Mouse (Mus musculus) G1E (cell line): ENCODE measurements around the gene Hes3. TPM values are rescaled to one million over a fixed set of nuclear protein-coding genes. Genes with fewer than 3 reads are reported as not detected.

Experiments used
- ATAC-seq: 2 replicates; pipeline ENCODE4 v1.8.0; 2016; ENCODE audit warnings: mild to moderate bottlenecking; ENCODE audit not compliant: insufficient number of reproducible peaks, poor library complexity, low FRiP score, severe bottlenecking; ENCODE audit errors: extremely low read depth
- DNase-seq: peaks from one replicate; pipeline ENCODE4 v3.0.0; 2012; ENCODE audit warnings: low spot score
- H3K27me3 ChIP-seq: 2 replicates; pipeline ENCODE4 v1.6.1; 2012; ENCODE audit warnings: mild to moderate bottlenecking, low read length, inconsistent platforms; ENCODE audit not compliant: insufficient read depth
- H3K36me3 ChIP-seq: replicated peaks from 2 replicates; pipeline ENCODE3; 2012; ENCODE audit warnings: mild to moderate bottlenecking, inconsistent platforms
- H3K4me1 ChIP-seq: 2 replicates; pipeline ENCODE4 v1.6.1; 2012; ENCODE audit warnings: low read depth, low read length, inconsistent platforms, mixed read lengths; ENCODE audit not compliant: insufficient read depth
- H3K4me3 ChIP-seq: 2 replicates; pipeline ENCODE4 v1.5.1; 2012; ENCODE audit warnings: low read depth, mild to moderate bottlenecking, inconsistent platforms, low read length, moderate library complexity, mixed read lengths
- H3K9me3 ChIP-seq: replicated peaks from 2 replicates; pipeline ENCODE4 v1.6.1; 2012; ENCODE audit warnings: inconsistent platforms
- CTCF ChIP-seq: IDR thresholded peaks from 2 replicates; pipeline ENCODE4 v1.5.1; 2012; ENCODE audit warnings: low read depth, low read length, inconsistent platforms, mixed read lengths
- GATA1 ChIP-seq: IDR thresholded peaks from 2 replicates; pipeline ENCODE4 v1.6.1; 2012; ENCODE audit warnings: borderline replicate concordance, low read length, inconsistent platforms, mixed read lengths
- GATA2 ChIP-seq: IDR thresholded peaks from 2 replicates; pipeline ENCODE4 v1.6.1; 2012; ENCODE audit warnings: low read depth, low read length, inconsistent platforms, borderline replicate concordance
- POLR2AphosphoS5 ChIP-seq: IDR thresholded peaks from 2 replicates; pipeline ENCODE4 v1.6.1; 2012; ENCODE audit warnings: low read depth, low read length, inconsistent platforms; ENCODE audit not compliant: insufficient replicate concordance
- TAL1 ChIP-seq: conservative IDR thresholded peaks from 2 replicates; pipeline ENCODE4 v1.6.1; 2012; ENCODE audit warnings: low read depth, low read length, inconsistent platforms, mixed read lengths
- polyA plus RNA-seq: library from polyadenylated mRNA; stranded (reverse); fragments of >175 nt; gene quantifications from 2 replicates; pipeline ENCODE4 v1.2.3, GENCODE M21; 2012
- total RNA-seq, 2 experiments: library from RNA; stranded (forward) in 1 of 2; stranded (reverse) in 1 of 2; fragments of 200-1000 nt in 1 of 2; fragments of >200 nt in 1 of 2; fragmentation: Nextera tagmentation in 1 of 2; gene quantifications; 2 replicates each; pipeline ENCODE4 v1.2.3; 2014 to 2017

Hes3 gene
- total and polyA plus RNA-seq, 3 experiments, result not detected

- peaks cover 92% of the 10 kb centered on the region for H3K36me3 ChIP-seq
- ATAC-seq, result no peak
Observed at GRCm38 (mm10) chr4:152264867-152265568, 26.4 kb downstream of the Hes3 start.

GRCm38 (mm10) chr4:152264177-152264530, 27.3 kb downstream of the Hes3 start:
- H3K36me3 ChIP-seq, result peaks cover 92% of the 10 kb centered on the region
- ATAC-seq (no peak), DNase-seq (no peak)
- TF ChIP-seq POLR2AphosphoS5 (no peak), GATA2 (no peak), CTCF (no peak), TAL1 (no peak), GATA1 (no peak)
- peaks cover 32% of the 10 kb centered on the region for H3K4me1 ChIP-seq
- no peaks in the 10 kb centered on the region for H3K27me3 ChIP-seq
- H3K9me3 ChIP-seq, result no peaks in the 10 kb centered on the region
- peak overlapping the region; percentile 2; the same call in 1 of the 2 replicates for H3K4me3 ChIP-seq

More at GRCm38 (mm10) chr4:152264867-152265568, 26.4 kb downstream of the Hes3 start:
- Histone ChIP-seq H3K4me3 (no peak overlapping the region), H3K4me1 (peaks cover 32% of the 10 kb centered on the region), H3K27me3 (no peaks in the 10 kb centered on the region), H3K9me3 (no peaks in the 10 kb centered on the region)
- DNase-seq, result no peak
- TF ChIP-seq GATA2 (no peak), GATA1 (no peak), TAL1 (no peak), CTCF (no peak), POLR2AphosphoS5 (no peak)

GRCm38 (mm10) chr4:152263512-152264176, 27.8 kb downstream of the Hes3 start:
- TF ChIP-seq GATA2 (no peak), POLR2AphosphoS5 (no peak), GATA1 (no peak), TAL1 (no peak), CTCF (no peak)
- H3K27me3 ChIP-seq, result no peaks in the 10 kb centered on the region
- H3K4me1 ChIP-seq, result peaks cover 32% of the 10 kb centered on the region
- ATAC-seq (peak; percentile 77), DNase-seq (peak; percentile 84)
- peaks cover 92% of the 10 kb centered on the region for H3K36me3 ChIP-seq
- H3K4me3 ChIP-seq, result peak overlapping the region; percentile 2; the same call in 1 of the 2 replicates
- H3K9me3 ChIP-seq, result no peaks in the 10 kb centered on the region

- no peak for DNase-seq
Observed at GRCm38 (mm10) chr4:152263089-152263488, 28.4 kb downstream of the Hes3 start.

GRCm38 (mm10) chr4:152262187-152262586, 29.3 kb downstream of the Hes3 start:
- no peaks in the 10 kb centered on the region for H3K9me3 ChIP-seq
- peaks cover 32% of the 10 kb centered on the region for H3K4me1 ChIP-seq
- TF ChIP-seq GATA1, result no peak
- no peak for TF ChIP-seq TAL1
- TF ChIP-seq POLR2AphosphoS5, result no peak
- no peak for TF ChIP-seq CTCF
- TF ChIP-seq GATA2, result no peak
- no peak for DNase-seq
- peaks cover 90% of the 10 kb centered on the region for H3K36me3 ChIP-seq
- no peak overlapping the region for H3K4me3 ChIP-seq
- H3K27me3 ChIP-seq, result no peaks in the 10 kb centered on the region
- ATAC-seq, result no peak

More at GRCm38 (mm10) chr4:152263089-152263488, 28.4 kb downstream of the Hes3 start:
- H3K4me3 ChIP-seq, result no peak overlapping the region; the same call in 1 of the 2 replicates
- H3K27me3 ChIP-seq, result no peaks in the 10 kb centered on the region
- no peaks in the 10 kb centered on the region for H3K9me3 ChIP-seq
- TF ChIP-seq POLR2AphosphoS5 (no peak), GATA2 (no peak), TAL1 (no peak), GATA1 (no peak), CTCF (no peak)
- no peak for ATAC-seq
- peaks cover 92% of the 10 kb centered on the region for H3K36me3 ChIP-seq
- H3K4me1 ChIP-seq, result peaks cover 32% of the 10 kb centered on the region

- ATAC-seq, result no peak
- peaks cover 94% of the 10 kb centered on the region for H3K36me3 ChIP-seq
Observed at GRCm38 (mm10) chr4:152260451-152260850, 31.0 kb downstream of the Hes3 start.

More at GRCm38 (mm10) chr4:152260451-152260850, 31.0 kb downstream of the Hes3 start:
- Histone ChIP-seq H3K4me3 (no peak overlapping the region), H3K4me1 (peaks cover 32% of the 10 kb centered on the region), H3K27me3 (no peaks in the 10 kb centered on the region), H3K9me3 (no peaks in the 10 kb centered on the region)
- DNase-seq, result no peak
- TF ChIP-seq GATA1 (no peak), POLR2AphosphoS5 (no peak), TAL1 (no peak), CTCF (no peak), GATA2 (no peak)
